Mouse (Mus musculus) heart, embryonic 11.5 days (tissue): ENCODE data around the gene Rarg. TPM values are rescaled to one million over a fixed set of nuclear protein-coding genes. Genes with fewer than 3 reads are reported as not detected.

Experiments used
- ATAC-seq: fragments of 200-750 bp; cut with Nextera tagmentation; replicated peaks from 2 replicates; pipeline ENCODE4 v1.8.0; 2017; ENCODE audit warnings: moderate library complexity; ENCODE audit not compliant: insufficient number of reproducible peaks, low FRiP score, low TSS enrichment
- H3K27ac ChIP-seq: fragments of 300-500 bp; sonication (generic); 2 replicates; pipeline ENCODE4 v1.5.1; 2014; ENCODE audit warnings: mild to moderate bottlenecking, low read depth, low read length
- H3K27me3 ChIP-seq: fragments of 300-500 bp; sonication (generic); 2 replicates; pipeline ENCODE4 v1.6.1; 2014; ENCODE audit warnings: mild to moderate bottlenecking, low read length, mixed read lengths; ENCODE audit not compliant: control insufficient read depth, insufficient read depth
- H3K36me3 ChIP-seq: fragments of 300-500 bp; sonication (generic); 2 replicates; pipeline ENCODE4 v1.6.1; 2014; ENCODE audit warnings: mild to moderate bottlenecking, low read length, moderate library complexity, mixed read lengths; ENCODE audit not compliant: control insufficient read depth, insufficient read depth
- H3K4me1 ChIP-seq: fragments of 300-500 bp; sonication (generic); 2 replicates; pipeline ENCODE4 v1.6.1; 2014; ENCODE audit warnings: low read length; ENCODE audit not compliant: control insufficient read depth, insufficient read depth
- H3K4me2 ChIP-seq: fragments of 300-500 bp; sonication (generic); 2 replicates; pipeline ENCODE4 v1.6.1; 2014; ENCODE audit warnings: mild to moderate bottlenecking, moderate library complexity
- H3K4me3 ChIP-seq: fragments of 300-500 bp; sonication (generic); 2 replicates; pipeline ENCODE4 v1.5.1; 2014; ENCODE audit warnings: low read depth, low read length
- H3K9ac ChIP-seq: fragments of 300-500 bp; sonication (generic); 2 replicates; pipeline ENCODE4 v1.6.1; 2014; ENCODE audit warnings: mild to moderate bottlenecking, low read depth, low read length, moderate library complexity
- H3K9me3 ChIP-seq: fragments of 300-500 bp; sonication (generic); replicated peaks from 2 replicates; pipeline ENCODE4 v1.6.1; 2016; ENCODE audit warnings: low read length; ENCODE audit not compliant: control insufficient read depth
- WGBS: fragments of 180-500 bp; shearing (Covaris S2); extraction: QIAGEN DNeasy Blood & Tissue Kit; methylation state at CpG from one replicate; pipeline ENCODE4 v1.1.7; 2014; ENCODE audit not compliant: insufficient replicate concordance; 5-methylcytosine and 5-hydroxymethylcytosine counted together
- polyA plus RNA-seq: library from polyadenylated mRNA; unstranded; fragments of >200 nt; fragmentation: Nextera tagmentation; extraction: Ambion mirVana; gene quantifications from 2 replicates; pipeline ENCODE4 v1.2.1, GENCODE M21; 2014

The Rarg gene
- polyA plus RNA-seq, 1 experiment from 2014 or later: 11.2 TPM

DNA sequence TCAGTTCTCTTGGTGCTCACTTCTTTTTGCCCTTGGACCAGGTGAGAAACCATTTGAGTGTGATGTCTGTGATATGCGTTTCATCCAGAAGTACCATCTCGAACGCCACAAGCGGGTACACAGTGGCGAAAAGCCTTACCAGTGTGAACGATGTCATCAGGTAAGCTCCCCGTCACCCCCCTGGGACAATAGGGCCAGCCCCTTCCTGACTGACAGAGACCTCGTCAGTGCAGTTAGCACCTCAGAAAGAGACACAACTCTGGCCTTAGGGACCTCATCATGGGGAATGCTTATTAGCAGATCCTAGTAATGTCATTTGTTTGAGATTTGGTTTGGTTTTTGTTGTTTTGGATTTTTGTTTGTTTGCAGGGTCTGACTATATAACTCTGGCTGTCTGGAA lies 48.2 kb downstream of the Rarg start:
- ATAC-seq: no peak
- Histone ChIP-seq H3K4me3 (no peak overlapping the region), H3K36me3 (peaks cover 20% of the 10 kb centered on the region), H3K4me1 (peaks cover 17% of the 10 kb centered on the region), H3K9me3 (no peaks in the 10 kb centered on the region), H3K27ac (no peak overlapping the region), H3K4me2 (no peak overlapping the region), H3K27me3 (no peaks in the 10 kb centered on the region), H3K9ac (no peak overlapping the region)
- WGBS: 83% methylated on average over 8 of the region's 8 CpGs

DNA sequence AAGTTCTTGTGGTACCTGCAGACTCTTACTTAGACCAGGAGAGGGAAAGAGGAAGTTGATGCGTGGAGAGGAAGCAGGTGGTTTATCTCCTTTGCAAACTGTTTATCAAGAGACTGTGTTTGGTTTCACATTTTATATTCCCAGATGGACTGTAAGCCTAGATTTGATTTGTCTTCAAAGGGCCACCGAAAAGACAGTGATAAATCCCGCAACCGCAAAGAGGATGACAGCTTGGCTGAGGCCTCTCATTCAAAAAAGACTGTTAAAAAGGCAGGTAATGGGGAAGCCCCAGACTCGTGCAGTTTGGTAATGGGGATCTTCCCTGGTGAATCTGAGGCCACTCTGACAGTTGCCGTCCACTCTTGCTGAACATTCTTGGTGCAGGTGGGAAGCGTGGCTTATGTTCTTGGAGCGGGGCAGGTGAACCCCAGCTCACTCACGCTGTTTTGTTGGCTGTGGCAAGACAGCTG lies 49.2 kb downstream of the Rarg start:
- 83% methylated on average over 9 of the region's 9 CpGs for WGBS
- H3K9me3 ChIP-seq: no peaks in the 10 kb centered on the region
- no peak overlapping the region for H3K4me3 ChIP-seq
- H3K27me3 ChIP-seq: no peaks in the 10 kb centered on the region
- no peak overlapping the region for H3K27ac ChIP-seq
- H3K36me3 ChIP-seq: peaks cover 18% of the 10 kb centered on the region
- no peak overlapping the region for H3K9ac ChIP-seq
- ATAC-seq: no peak
- no peak overlapping the region for H3K4me2 ChIP-seq
- peaks cover 17% of the 10 kb centered on the region for H3K4me1 ChIP-seq

DNA sequence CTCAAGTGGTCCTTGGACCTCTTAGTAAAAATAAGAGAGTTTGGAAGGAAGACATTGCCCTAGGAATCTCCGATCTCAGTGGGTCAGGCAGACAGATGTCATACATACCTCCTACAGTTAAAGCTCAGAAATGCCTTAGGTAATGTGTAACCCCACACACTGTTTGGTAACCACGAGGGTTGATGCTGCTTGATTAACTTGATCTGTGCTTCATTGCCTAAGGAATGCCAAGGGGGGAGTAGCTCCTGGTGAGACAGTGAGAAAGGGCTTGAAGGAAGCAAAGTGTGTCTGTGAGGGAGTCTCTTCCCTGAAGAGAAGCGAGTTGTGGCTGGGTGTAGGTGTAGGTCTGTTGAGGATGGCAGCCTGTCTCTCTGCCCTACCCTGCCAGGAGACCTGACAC lies 50.0 kb downstream of the Rarg start:
- peaks cover 20% of the 10 kb centered on the region for H3K4me1 ChIP-seq
- no peak overlapping the region for H3K4me2 ChIP-seq
- 81% methylated on average over 3 of the region's 3 CpGs for WGBS
- ATAC-seq: no peak
- no peaks in the 10 kb centered on the region for H3K27me3 ChIP-seq
- H3K27ac ChIP-seq: no peak overlapping the region
- H3K9ac ChIP-seq: no peak overlapping the region
- peaks cover 18% of the 10 kb centered on the region for H3K36me3 ChIP-seq
- no peak overlapping the region for H3K4me3 ChIP-seq
- H3K9me3 ChIP-seq: no peaks in the 10 kb centered on the region

GRCm38 (mm10) chr15:102205779-102206178 lies 51.5 kb downstream of the Rarg start:
- peaks cover 24% of the 10 kb centered on the region for H3K4me1 ChIP-seq
- WGBS: 59% methylated on average over 8 of the region's 8 CpGs
- no peak for ATAC-seq
- H3K36me3 ChIP-seq: peaks cover 16% of the 10 kb centered on the region
- H3K4me3 ChIP-seq: peak overlapping the region; percentile 85; the same call in 1 of the 2 replicates
- no peaks in the 10 kb centered on the region for H3K27me3 ChIP-seq
- peak overlapping the region; percentile 89 for H3K4me2 ChIP-seq
- H3K9me3 ChIP-seq: no peaks in the 10 kb centered on the region
- peak overlapping the region; percentile 41; the same call in 1 of the 2 replicates for H3K27ac ChIP-seq
- peak overlapping the region; percentile 54 for H3K9ac ChIP-seq

- no peak for ATAC-seq
- peaks cover 12% of the 10 kb centered on the region for H3K36me3 ChIP-seq
Observed at GRCm38 (mm10) chr15:102204674-102205505, 52.4 kb downstream of the Rarg start, which contains the start of gene Csad. Gene Csad, minus strand, starts transcription at chr15:102204724.

GRCm38 (mm10) chr15:102203835-102204381 lies 53.4 kb downstream of the Rarg start:
- peak; percentile 46 for ATAC-seq
- H3K36me3 ChIP-seq: peaks cover 9% of the 10 kb centered on the region
- 0% methylated on average over 42 of the region's 72 CpGs for WGBS

More at GRCm38 (mm10) chr15:102204674-102205505, 52.4 kb downstream of the Rarg start, which contains the start of gene Csad:
- H3K4me1 ChIP-seq: peaks cover 24% of the 10 kb centered on the region
- peak within 1 kb of the TSS; percentile 93 for H3K9ac ChIP-seq
- peak within 1 kb of the TSS; percentile 99 for H3K27ac ChIP-seq
- H3K4me2 ChIP-seq: peak within 1 kb of the TSS; percentile 89
- no peaks in the 10 kb centered on the region for H3K9me3 ChIP-seq
- WGBS: 67% methylated on average over 19 of the region's 19 CpGs
- peak within 1 kb of the TSS; percentile 85 for H3K4me3 ChIP-seq
- no peaks in the 10 kb centered on the region for H3K27me3 ChIP-seq

DNA sequence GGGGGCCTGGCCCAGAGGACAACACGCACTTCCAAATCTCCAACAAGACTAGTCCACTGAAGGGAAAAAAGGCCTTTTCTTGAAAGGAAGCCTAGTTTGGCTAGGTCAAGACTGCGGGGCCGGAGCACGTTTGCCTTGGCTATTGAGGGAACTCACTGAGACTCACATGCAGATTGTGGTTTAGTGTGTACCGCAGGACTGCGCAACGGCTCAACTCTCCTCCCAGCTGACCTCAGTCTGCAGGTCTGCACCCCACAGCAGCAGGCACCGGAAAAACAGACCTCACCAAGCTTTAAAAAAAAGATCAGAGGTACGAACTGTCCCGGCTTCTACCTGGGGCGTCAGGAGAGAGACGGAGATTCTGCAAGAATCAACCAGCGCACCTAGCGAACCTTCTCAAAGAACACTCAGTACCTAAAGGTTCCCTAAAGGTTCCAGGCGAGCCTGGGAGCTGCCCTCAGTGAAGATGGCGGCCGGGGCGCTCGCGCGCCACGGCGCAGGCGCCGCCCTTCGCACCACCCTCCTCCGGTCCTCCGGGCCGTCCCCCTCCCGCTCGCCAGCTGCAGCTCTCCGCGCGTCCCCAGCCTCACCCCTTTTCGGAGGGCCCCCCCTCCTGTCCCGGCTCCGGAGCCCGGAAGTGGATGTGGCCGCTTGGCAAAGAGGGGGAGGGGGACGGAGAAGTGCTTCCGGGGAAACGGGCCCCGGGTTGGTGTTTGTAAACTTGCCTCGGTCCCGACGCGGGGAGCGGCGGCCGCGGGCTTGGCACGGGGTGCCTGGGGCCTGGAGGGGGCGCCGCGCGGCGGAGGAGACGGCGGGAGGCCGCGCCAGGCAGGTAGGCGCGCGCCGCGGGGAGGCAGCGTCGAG lies 54.1 kb downstream of the Rarg start, which contains the start of gene Zfp740:
Zfp740 (plus strand) TSS at position 279 of the 864 bp plus-strand sequence.
- Histone ChIP-seq H3K9me3 (no peaks in the 10 kb centered on the region), H3K4me3 (peak within 1 kb of the TSS; percentile 85)
- under 1% methylated on average over 48 of the region's 68 CpGs for whole genome bisulfite sequencing

More at GRCm38 (mm10) chr15:102203835-102204381, 53.4 kb downstream of the Rarg start:
- peaks cover 24% of the 10 kb centered on the region for H3K4me1 ChIP-seq
- H3K4me3 ChIP-seq: peak overlapping the region; percentile 85
- peak overlapping the region; percentile 99 for H3K27ac ChIP-seq
- H3K9ac ChIP-seq: peak overlapping the region; percentile 93
- H3K4me2 ChIP-seq: peak overlapping the region; percentile 89
- H3K27me3 ChIP-seq: no peaks in the 10 kb centered on the region
- H3K9me3 ChIP-seq: no peaks in the 10 kb centered on the region

GRCm38 (mm10) chr15:102198841-102199240 lies 58.5 kb downstream of the Rarg start:
- peaks cover 6% of the 10 kb centered on the region for H3K4me1 ChIP-seq
- 81% methylated on average over 4 of the region's 4 CpGs for WGBS
- no peak overlapping the region for H3K4me2 ChIP-seq
- no peak for ATAC-seq
- H3K27me3 ChIP-seq: no peaks in the 10 kb centered on the region
- no peak overlapping the region for H3K9ac ChIP-seq
- H3K36me3 ChIP-seq: no peaks in the 10 kb centered on the region
- H3K27ac ChIP-seq: no peak overlapping the region
- no peaks in the 10 kb centered on the region for H3K9me3 ChIP-seq
- no peak overlapping the region for H3K4me3 ChIP-seq

More for the DNA sequence above, 54.1 kb downstream of the Rarg start, which contains the start of gene Zfp740:
- peak within 1 kb of the TSS; percentile 89 for H3K4me2 ChIP-seq
- H3K36me3 ChIP-seq: peaks cover 4% of the 10 kb centered on the region; the same call in 1 of the 2 replicates
- ATAC-seq: peak; percentile 96
- peak within 1 kb of the TSS; percentile 99 for H3K27ac ChIP-seq
- peaks cover 24% of the 10 kb centered on the region for H3K4me1 ChIP-seq
- peak within 1 kb of the TSS; percentile 93 for H3K9ac ChIP-seq
- H3K27me3 ChIP-seq: no peaks in the 10 kb centered on the region
